Mouse (Mus musculus) cortical plate, adult 2 months (tissue): ENCODE data around the gene Fam169b.

ENCODE experiments used
- CTCF ChIP-seq: fragments of 200-500 bp; IDR thresholded peaks from 2 replicates; pipeline ENCODE4 v1.5.1; 2011; ENCODE audit warnings: mild to moderate bottlenecking, control low read depth, low read length; ENCODE audit not compliant: insufficient read depth; ENCODE audit errors: extremely low read depth
- POLR2A ChIP-seq: fragments of 200-500 bp; IDR thresholded peaks from 2 replicates; pipeline ENCODE4 v1.6.1; 2011; ENCODE audit warnings: mild to moderate bottlenecking, low read length, control low read depth; ENCODE audit not compliant: insufficient read depth; ENCODE audit errors: extremely low read depth

GRCm38 (mm10) chr7:68368948-68369347 is 95.3 kb downstream of the Fam169b start:
- TF ChIP-seq POLR2A (no peak), CTCF (no peak)
